Mouse (Mus musculus) G1E-ER4 (cell line): ENCODE data around the gene Gm10665. TPM values are rescaled to one million over a fixed set of nuclear protein-coding genes. Genes with fewer than 3 reads are reported as not detected.
"Not testable (repeated sequence)": the region's sequence is repeated elsewhere in the genome, so short reads cannot be mapped to it uniquely, and the experiment has no call there.

Experiments
- GATA1 ChIP-seq: IDR thresholded peaks from one replicate; pipeline ENCODE4 v1.8.0; 2012; ENCODE audit warnings: low read length, inconsistent platforms
- polyA plus RNA-seq: library from polyadenylated mRNA; stranded (reverse); fragments of >175 nt; gene quantifications from 2 replicates; pipeline ENCODE4 v1.2.3, GENCODE M21; 2012

Gene Gm10665
- not detected in 2 replicates for polyA plus RNA-seq

- not testable (repeated sequence) for TF ChIP-seq GATA1
These were observed at the start of gene Gm10665 for GRCm38 (mm10) chr7:22463975-22464374. Gm10665 (minus strand) TSS chr7:22464075.

- not testable (repeated sequence) for TF ChIP-seq GATA1
These were observed 35.7 kb upstream of the Gm10665 start, which contains the start of gene Vmn1r151 for GRCm38 (mm10) chr7:22499578-22499977. Vmn1r151 (minus strand) TSS chr7:22499678.

DNA sequence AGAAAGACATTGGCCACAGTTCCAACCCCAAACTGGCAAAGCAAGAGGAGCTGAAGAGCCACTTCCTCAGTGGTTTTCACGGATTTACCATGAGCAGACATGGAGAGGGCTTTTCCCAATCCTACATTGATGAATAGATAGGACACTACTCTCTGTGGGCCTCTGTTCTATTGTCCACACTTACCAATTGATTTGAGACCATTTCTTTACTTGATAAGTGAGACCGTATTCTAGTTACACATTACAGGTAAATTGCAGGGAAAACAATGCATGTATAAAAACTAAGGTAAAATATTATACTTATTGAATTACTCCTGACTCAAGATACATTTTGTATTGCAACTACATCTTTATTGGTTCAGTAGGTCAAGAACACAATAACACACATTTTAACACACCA is 25.7 kb downstream of the Gm10665 start, which contains the start of gene Vmn1r149:
Gene Vmn1r149, minus strand, starts transcription at position 101 of the 400 bp plus-strand sequence.
- TF ChIP-seq GATA1, result not testable (repeated sequence)

- TF ChIP-seq GATA1, result not testable (repeated sequence)
These were observed 50.6 kb downstream of the Gm10665 start, which contains the start of gene Vmn1r148 for GRCm38 (mm10) chr7:22413283-22413682. Vmn1r148 (plus strand) TSS chr7:22413583.

Other genes with a start within 250 kb of the Gm10665 start
- gene Gm8453, start 234.6 kb downstream of the Gm10665 start, polyA plus RNA-seq, result not detected in 2 replicates
- gene Gm4187, start 134.4 kb downstream of the Gm10665 start, polyA plus RNA-seq, result not detected in 2 replicates
- not detected in 2 replicates for gene Gm8660, start 93.0 kb downstream of the Gm10665 start, polyA plus RNA-seq
- gene Vmn1r148, start 50.5 kb downstream of the Gm10665 start, polyA plus RNA-seq, result not detected in 2 replicates
- not detected in 2 replicates for gene Vmn1r149, start 25.8 kb downstream of the Gm10665 start, polyA plus RNA-seq
- gene Vmn1r151, start 35.6 kb upstream of the Gm10665 start, polyA plus RNA-seq, result not detected in 2 replicates
- gene Vmn1r152, start 58.9 kb upstream of the Gm10665 start, polyA plus RNA-seq, result not detected in 2 replicates
- not detected in 2 replicates for gene Gm8677, start 70.8 kb upstream of the Gm10665 start, polyA plus RNA-seq
- not detected in 2 replicates for gene Gm4201, start 101.3 kb upstream of the Gm10665 start, polyA plus RNA-seq
- gene Gm4565, start 124.1 kb upstream of the Gm10665 start, polyA plus RNA-seq, result not detected in 2 replicates
- not detected in 2 replicates for gene Vmn1r155, start 193.9 kb upstream of the Gm10665 start, polyA plus RNA-seq
- not detected in 2 replicates for gene Gm8693, start 228.2 kb upstream of the Gm10665 start, polyA plus RNA-seq